Mouse (Mus musculus) heart, postnatal 0 days (tissue): ENCODE measurements at regions not wholly inside any gene's neighbourhood (a gene's known extent, or its start where the extent isn't known, plus 50 kb on each side); places are given as distances from the start of the nearest gene placed in this dataset.

ENCODE experiments used
- CTCF ChIP-seq: IDR thresholded peaks from 2 replicates; pipeline ENCODE4 v1.5.1; 2016; ENCODE audit warnings: antibody characterized with exemption, control low read depth, low read depth
- EP300 ChIP-seq: IDR thresholded peaks from 2 replicates; pipeline ENCODE4 v1.6.1; 2016; ENCODE audit warnings: antibody characterized with exemption, low read depth

DNA sequence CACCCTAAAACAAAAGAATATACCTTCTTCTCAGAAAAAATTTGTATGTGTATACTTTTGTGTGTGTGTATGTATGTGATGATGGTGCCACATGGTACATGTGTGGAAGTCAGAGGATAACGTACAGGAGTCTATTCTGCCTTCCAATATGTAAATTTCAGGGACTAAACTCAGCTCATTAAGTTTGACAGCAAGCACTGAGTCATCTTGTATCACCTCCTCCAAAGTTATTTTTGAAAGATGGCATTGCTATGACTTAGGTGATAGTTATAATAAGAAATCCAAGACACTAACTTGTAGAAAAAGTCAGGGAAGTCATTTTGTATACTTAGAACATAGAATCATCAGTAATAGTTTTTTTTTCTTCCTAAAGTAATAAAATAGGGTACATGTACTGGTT lies 719.4 kb upstream of the Agtr1b start:
- TF ChIP-seq CTCF (no peak), EP300 (no peak)
